In genomic region chr3:157358905-157359304, GRCm38 (mm10) we compare ENCODE assay signal across 11 mouse cellular contexts.
DNase-seq lines count a peak whose midpoint lies in the region; ATAC-seq and TF ChIP-seq lines count a peak whose summit lies in the region.
"Had no signal": no experiment of that assay in that cellular context is flagged by ENCODE, and none has a peak within 500 bp of the region (broad histone marks: within the 10 kb centered on the region; RNA-seq: fewer than 3 reads in every experiment).

No protein-coding gene starts in this region.

- 0 out of 2 replicates have a peak, but pooled peaks have one; percentile 42 for ATAC-seq in forebrain, embryonic 11.5 days (replicated peaks; ENCODE audit: low FRiP score)
- peak; percentile 76 for ATAC-seq in lung, postnatal 0 days
- ATAC-seq in forebrain, embryonic 16.5 days, result 0 out of 2 replicates have a peak, but pooled peaks have one; percentile 50
- peak; percentile 78 for ATAC-seq in stomach, embryonic 15.5 days (ENCODE audit: insufficient read depth, low FRiP score, low read depth)
- ATAC-seq: CD4-positive, CD25-positive, alpha-beta regulatory T cell, adult 4 months had no signal

- no peaks in the 10 kb centered on the region for H3K4me1 ChIP-seq in forebrain, embryonic 11.5 days (replicated peaks; ENCODE audit: control insufficient read depth, insufficient read depth, low read length)
- no peaks in the 10 kb centered on the region for H3K4me1 ChIP-seq in forebrain, embryonic 10.5 days
- no peaks in the 10 kb centered on the region for H3K4me1 ChIP-seq in lung, postnatal 0 days (ENCODE audit: insufficient read depth, low read depth, low read length)
- no peaks in the 10 kb centered on the region for H3K4me1 ChIP-seq in forebrain, embryonic 16.5 days (replicated peaks; ENCODE audit: control insufficient read depth, insufficient read depth, low read length)
- no peaks in the 10 kb centered on the region for H3K4me1 ChIP-seq in stomach, embryonic 15.5 days
- H3K4me1 ChIP-seq: liver, embryonic 13.5 days had no signal

- no peak for DNase-seq in forebrain, embryonic 11.5 days (ENCODE audit: low spot score)
- no peak for DNase-seq in forebrain, embryonic 10.5 days (ENCODE audit: extremely low spot score, low spot score)
- DNase-seq in lung, postnatal 0 days (ENCODE audit: low spot score), result peak; percentile 69
- no peak for DNase-seq in lung, postnatal 14 days
- DNase-seq in layer of hippocampus, adult 18-20 months (ENCODE audit: low spot score in 2 of 2), result no peak
- DNase-seq in spleen, postnatal 4 days (ENCODE audit: low spot score in 2 of 2), result no peak
- DNase-seq: liver, embryonic 13.5 days; right cerebral cortex, postnatal 4 days had no signal

- H3K4me3 ChIP-seq in forebrain, embryonic 11.5 days (ENCODE audit: low read depth, low read length), result no peak overlapping the region
- H3K4me3 ChIP-seq in forebrain, embryonic 10.5 days, result no peak overlapping the region
- H3K4me3 ChIP-seq in lung, postnatal 0 days (ENCODE audit: low read depth, low read length), result no peak overlapping the region
- H3K4me3 ChIP-seq in forebrain, embryonic 16.5 days (replicated peaks; ENCODE audit: low read length), result no peak overlapping the region
- H3K4me3 ChIP-seq in stomach, embryonic 15.5 days (replicated peaks), result no peak overlapping the region
- H3K4me3 ChIP-seq: liver, embryonic 13.5 days had no signal

- 63% methylated on average over 3 of the region's 3 CpGs for WGBS in forebrain, embryonic 11.5 days
- 65% methylated on average over 3 of the region's 3 CpGs for WGBS in forebrain, embryonic 10.5 days
- 24% methylated on average over 3 of the region's 3 CpGs for WGBS in lung, postnatal 0 days
- WGBS in forebrain, embryonic 16.5 days, result 54% methylated on average over 3 of the region's 3 CpGs
- WGBS in stomach, embryonic 15.5 days, result 43% methylated on average over 3 of the region's 3 CpGs

- H3K9ac ChIP-seq in forebrain, embryonic 11.5 days (ENCODE audit: low read length), result no peak overlapping the region
- no peak overlapping the region for H3K9ac ChIP-seq in lung, postnatal 0 days (replicated peaks; ENCODE audit: low read depth)
- no peak overlapping the region for H3K9ac ChIP-seq in forebrain, embryonic 16.5 days (replicated peaks; ENCODE audit: low read depth, low read length)
- H3K9ac ChIP-seq in stomach, embryonic 15.5 days, result no peak overlapping the region
- H3K9ac ChIP-seq: liver, embryonic 13.5 days had no signal

- H3K4me2 ChIP-seq in forebrain, embryonic 11.5 days (ENCODE audit: low read depth, low read length, severe bottlenecking), result no peak overlapping the region
- no peak overlapping the region for H3K4me2 ChIP-seq in lung, postnatal 0 days (replicated peaks; ENCODE audit: low read depth, low read length)
- no peak overlapping the region for H3K4me2 ChIP-seq in forebrain, embryonic 16.5 days (ENCODE audit: low read length)
- H3K4me2 ChIP-seq in stomach, embryonic 15.5 days, result no peak overlapping the region
- H3K4me2 ChIP-seq: liver, embryonic 13.5 days had no signal

- H3K27me3 ChIP-seq in forebrain, embryonic 11.5 days (ENCODE audit: control insufficient read depth, insufficient read depth, low read length), result no peaks in the 10 kb centered on the region
- no peaks in the 10 kb centered on the region for H3K27me3 ChIP-seq in forebrain, embryonic 10.5 days (ENCODE audit: poor library complexity, severe bottlenecking)
- H3K27me3 ChIP-seq in lung, postnatal 0 days (replicated peaks; ENCODE audit: insufficient read depth, low read length), result no peaks in the 10 kb centered on the region
- no peaks in the 10 kb centered on the region for H3K27me3 ChIP-seq in forebrain, embryonic 16.5 days (replicated peaks; ENCODE audit: control insufficient read depth, insufficient read depth, low read length)
- no peaks in the 10 kb centered on the region for H3K27me3 ChIP-seq in stomach, embryonic 15.5 days (replicated peaks)
- H3K27me3 ChIP-seq: liver, embryonic 13.5 days had no signal

- H3K36me3 ChIP-seq in forebrain, embryonic 11.5 days (ENCODE audit: control insufficient read depth, insufficient read depth, low read length), result no peaks in the 10 kb centered on the region
- H3K36me3 ChIP-seq in forebrain, embryonic 10.5 days (replicated peaks), result no peaks in the 10 kb centered on the region
- H3K36me3 ChIP-seq in lung, postnatal 0 days (ENCODE audit: insufficient read depth, low read length), result no peaks in the 10 kb centered on the region
- no peaks in the 10 kb centered on the region for H3K36me3 ChIP-seq in forebrain, embryonic 16.5 days (ENCODE audit: control insufficient read depth, insufficient read depth)
- no peaks in the 10 kb centered on the region for H3K36me3 ChIP-seq in stomach, embryonic 15.5 days
- H3K36me3 ChIP-seq: liver, embryonic 13.5 days had no signal

- H3K9me3 ChIP-seq in forebrain, embryonic 11.5 days (ENCODE audit: control insufficient read depth, low read length), result no peaks in the 10 kb centered on the region
- H3K9me3 ChIP-seq in forebrain, embryonic 10.5 days, result no peaks in the 10 kb centered on the region
- H3K9me3 ChIP-seq in lung, postnatal 0 days (ENCODE audit: low read length), result no peaks in the 10 kb centered on the region
- H3K9me3 ChIP-seq in forebrain, embryonic 16.5 days (ENCODE audit: control insufficient read depth, low read length), result no peaks in the 10 kb centered on the region
- no peaks in the 10 kb centered on the region for H3K9me3 ChIP-seq in stomach, embryonic 15.5 days
- H3K9me3 ChIP-seq: liver, embryonic 13.5 days had no signal

- no peak for TF ChIP-seq EP300 in lung, postnatal 0 days (IDR thresholded peaks at IDR 0.05)

- H3K27ac ChIP-seq in forebrain, embryonic 11.5 days (ENCODE audit: low read depth, low read length), result no peak overlapping the region
- no peak overlapping the region for H3K27ac ChIP-seq in forebrain, embryonic 10.5 days
- no peak overlapping the region for H3K27ac ChIP-seq in lung, postnatal 0 days (ENCODE audit: low read length)
- H3K27ac ChIP-seq in forebrain, embryonic 16.5 days (ENCODE audit: low read length), result no peak overlapping the region
- H3K27ac ChIP-seq in stomach, embryonic 15.5 days, result no peak overlapping the region
- H3K27ac ChIP-seq: liver, embryonic 13.5 days had no signal

- peak; percentile 58 for TF ChIP-seq CTCF in lung, postnatal 0 days (IDR thresholded peaks at IDR 0.05)
